Mouse (Mus musculus) granulocyte monocyte progenitor cell, adult 5-6 weeks (primary cell): Measurements from ENCODE around the gene Klc1. TPM values are rescaled to one million over a fixed set of nuclear protein-coding genes. Genes with fewer than 3 reads are reported as not detected.

Experiments used
- ATAC-seq: replicated peaks from 2 replicates; pipeline ENCODE4 v1.8.0; 2016; ENCODE audit warnings: mild to moderate bottlenecking, moderate TSS enrichment, inconsistent platforms; ENCODE audit not compliant: poor library complexity, severe bottlenecking
- total RNA-seq, 2 experiments: library from RNA; stranded (forward) in 1 of 2; stranded (reverse) in 1 of 2; fragments of 200-712, 200-1000 nt in 1 of 2; fragments of >200 nt in 1 of 2; fragmentation: Nextera tagmentation in 1 of 2; gene quantifications; 2 replicates each; pipeline ENCODE4 v1.2.3; 2014 to 2017

Gene Klc1
- total RNA-seq, 2 experiments from 2014 or later = 42.1 to 45.3 TPM

DNA sequence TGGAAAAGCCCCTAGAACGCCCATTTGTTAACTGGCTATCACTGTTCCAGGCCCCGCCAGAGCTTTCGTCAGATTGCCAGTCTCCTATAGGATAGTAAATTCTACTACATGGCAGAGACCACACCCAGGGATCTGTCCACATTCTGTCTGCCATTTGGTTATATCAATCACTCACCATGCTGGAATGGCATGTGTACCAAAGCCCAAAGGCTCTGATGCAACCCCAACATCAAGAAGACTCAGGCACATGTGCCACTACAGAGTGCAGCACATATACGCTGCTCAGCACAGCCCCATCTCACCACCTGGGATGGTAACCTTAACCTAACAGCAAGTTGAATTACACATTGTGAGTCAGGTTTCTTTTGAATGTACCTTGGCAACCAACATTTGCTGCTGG is 87.3 kb downstream of the Klc1 start:
- no peak for ATAC-seq

DNA sequence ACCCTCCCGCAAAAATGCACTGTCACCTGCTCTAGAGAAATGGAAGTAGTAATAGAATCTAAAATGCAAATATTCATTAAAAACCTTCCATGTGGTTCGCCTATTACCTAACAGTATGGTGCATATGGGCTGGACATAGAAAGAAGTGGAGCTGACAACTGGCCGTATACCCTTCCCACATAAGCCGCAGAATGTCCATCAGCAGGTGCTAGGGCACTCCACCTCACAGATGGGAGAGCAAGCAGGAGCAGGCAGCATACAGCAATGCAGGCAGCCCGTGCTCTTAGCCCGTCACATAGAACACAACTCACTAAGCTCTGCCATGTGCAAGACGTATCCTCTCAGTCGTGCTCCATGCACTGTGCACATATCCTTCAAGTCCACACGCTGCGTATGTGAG is 88.2 kb downstream of the Klc1 start:
- no peak for ATAC-seq

DNA sequence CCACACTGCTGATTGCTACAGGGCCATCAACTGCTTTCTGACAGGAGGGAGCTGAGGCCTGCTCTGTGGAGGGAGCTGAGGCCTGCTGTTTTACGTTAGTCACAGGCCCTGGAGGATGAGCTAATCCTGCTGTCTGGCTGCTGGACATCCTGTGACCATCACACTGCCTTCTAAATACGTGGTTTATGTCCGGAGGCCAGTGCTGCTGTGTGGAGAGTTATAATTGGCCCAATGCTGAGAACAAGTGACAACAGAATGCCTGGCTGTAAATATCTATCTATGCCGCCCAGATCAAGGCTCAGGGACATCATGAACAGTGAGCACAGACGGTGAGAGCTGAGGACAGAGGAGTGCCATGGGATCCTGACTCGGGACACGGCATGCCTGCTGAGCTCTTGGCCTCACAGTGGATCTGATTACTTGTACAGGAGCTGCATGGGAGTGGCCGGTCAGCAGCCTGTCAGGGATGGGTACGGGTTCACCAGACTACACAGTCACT is 89.7 kb downstream of the Klc1 start:
- no peak for ATAC-seq

DNA sequence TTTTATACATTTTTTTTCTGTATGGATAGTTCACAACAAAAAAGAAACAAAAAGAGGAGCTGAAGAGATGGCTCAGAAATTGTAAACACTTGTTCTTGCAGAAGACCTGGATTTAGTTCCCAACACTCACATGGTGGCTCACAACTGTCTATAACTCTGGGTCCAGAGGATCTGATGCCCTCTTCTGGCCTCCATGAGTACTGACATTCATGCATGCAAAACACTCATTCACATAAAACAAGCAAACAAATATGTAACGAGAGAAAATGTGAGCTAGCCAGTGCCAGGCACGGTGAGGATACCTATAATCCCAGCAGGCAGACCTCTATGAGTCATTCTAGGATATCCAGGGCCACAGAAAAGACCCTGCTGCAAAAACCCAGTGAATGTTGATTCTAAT is 92.6 kb downstream of the Klc1 start:
- no peak for ATAC-seq

DNA sequence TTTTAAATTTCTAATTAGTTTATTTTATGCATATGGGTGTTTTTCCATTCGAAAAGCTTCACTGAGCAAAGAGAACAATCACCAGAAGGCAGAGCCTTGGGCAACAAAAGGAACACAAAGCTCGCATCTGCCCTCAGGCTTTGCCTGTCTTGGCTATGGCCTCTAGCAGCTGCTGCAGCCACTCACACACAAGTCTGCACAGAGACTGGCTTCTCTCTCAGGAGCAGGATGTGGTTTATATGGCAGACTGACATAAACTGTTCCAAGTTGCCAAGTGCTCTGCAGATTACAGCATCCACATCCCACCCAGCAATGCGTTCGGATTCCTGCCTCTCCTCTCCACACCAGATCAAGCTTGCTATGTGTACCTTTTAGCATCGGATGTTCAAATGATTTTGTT is 93.1 kb downstream of the Klc1 start:
- no peak for ATAC-seq

DNA sequence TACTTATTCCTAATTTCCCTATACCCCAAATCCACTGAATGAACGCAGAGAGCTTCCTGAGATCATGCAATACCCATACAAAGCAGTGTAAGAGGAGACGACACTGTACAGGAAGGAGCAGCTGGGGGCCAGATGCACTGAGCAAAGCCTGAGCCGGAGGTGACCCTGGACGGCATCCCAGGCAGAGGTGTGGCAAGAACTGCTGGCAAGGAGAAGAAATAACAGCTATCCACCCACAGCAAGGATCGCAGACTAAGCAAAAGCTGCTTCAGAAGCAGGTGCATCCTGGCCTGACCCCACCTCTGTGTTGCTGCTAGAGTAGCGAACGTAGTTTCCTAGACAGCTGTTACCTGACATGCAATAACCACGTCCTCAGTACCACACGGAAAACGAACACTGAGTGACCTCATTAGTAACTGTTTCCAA is 94.4 kb downstream of the Klc1 start:
- peak; percentile 89 for ATAC-seq

DNA sequence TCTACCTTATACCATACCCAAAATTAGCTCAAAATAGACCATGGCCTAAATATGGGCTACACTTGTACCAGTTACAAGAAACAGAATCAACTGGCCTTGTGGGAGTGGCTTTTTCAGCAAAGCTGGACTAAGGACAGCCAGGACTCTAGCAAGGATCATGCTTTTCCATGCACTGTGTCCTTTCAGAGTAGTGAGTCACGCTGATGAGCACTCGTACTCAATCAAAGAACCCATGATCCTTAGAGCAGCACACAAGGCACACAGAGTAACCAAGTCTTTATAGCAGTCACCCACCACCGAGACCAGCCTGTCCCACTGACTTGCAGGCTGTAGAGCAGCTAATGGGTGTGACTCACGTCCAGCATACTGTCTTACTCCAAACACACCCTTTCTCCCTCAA is 94.9 kb downstream of the Klc1 start:
- no peak for ATAC-seq

DNA sequence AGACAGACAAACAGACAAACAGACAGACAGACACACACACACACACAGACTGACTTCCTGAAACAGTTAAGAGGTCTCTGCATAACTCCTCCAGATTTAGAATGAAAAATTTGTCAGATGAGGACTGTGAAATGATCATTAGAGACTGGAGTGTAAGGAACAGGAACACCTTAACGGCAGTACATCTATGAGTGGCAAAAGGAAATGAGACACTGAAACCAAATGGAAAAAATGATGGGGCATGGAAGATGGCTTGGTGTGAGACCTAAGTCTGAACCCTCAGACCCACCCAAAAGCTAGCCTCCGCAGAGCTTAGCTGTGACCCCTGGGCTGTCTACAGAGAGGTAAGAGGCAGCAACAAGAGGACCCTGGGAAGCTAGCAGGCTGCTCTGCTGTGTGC is 96.8 kb downstream of the Klc1 start:
- ATAC-seq = no peak

Other genes starting within 250 kb of the Klc1 start
- gene Eif5, start 220.8 kb upstream of the Klc1 start, total RNA-seq (2014; fragmentation: Nextera tagmentation) = 197 and 224 TPM in 2 replicates
- 290 and 339 TPM in 2 replicates for gene Eif5, start 220.8 kb upstream of the Klc1 start, total RNA-seq (2017)
- 55.8 and 61.7 TPM in 2 replicates for gene Mark3, start 184.3 kb upstream of the Klc1 start, total RNA-seq (2014; fragmentation: Nextera tagmentation)
- 61.3 and 71.8 TPM in 2 replicates for gene Mark3, start 184.3 kb upstream of the Klc1 start, total RNA-seq (2017)
- gene Ckb, start 86.5 kb upstream of the Klc1 start, total RNA-seq (2014; fragmentation: Nextera tagmentation) = 4.2 TPM in 1 of 2 replicates, not detected in the other
- gene Ckb, start 86.5 kb upstream of the Klc1 start, total RNA-seq (2017) = 0.57 and 1.4 TPM in 2 replicates
- gene Trmt61a, start 80.7 kb upstream of the Klc1 start, total RNA-seq (2014; fragmentation: Nextera tagmentation) = 18.6 and 21.9 TPM in 2 replicates
- 10.0 and 10.1 TPM in 2 replicates for gene Trmt61a, start 80.7 kb upstream of the Klc1 start, total RNA-seq (2017)
- 28.0 and 32.0 TPM in 2 replicates for gene Bag5, start 45.6 kb upstream of the Klc1 start, total RNA-seq (2014; fragmentation: Nextera tagmentation)
- gene Bag5, start 45.6 kb upstream of the Klc1 start, total RNA-seq (2017) = 33.3 and 41.2 TPM in 2 replicates
- 49.6 and 51.3 TPM in 2 replicates for gene Apopt1, start 45.6 kb upstream of the Klc1 start, total RNA-seq (2014; fragmentation: Nextera tagmentation)
- 57.2 and 60.9 TPM in 2 replicates for gene Apopt1, start 45.6 kb upstream of the Klc1 start, total RNA-seq (2017)
- gene Xrcc3, start 55.0 kb downstream of the Klc1 start, total RNA-seq (2014; fragmentation: Nextera tagmentation) = 16.7 and 31.1 TPM in 2 replicates
- gene Xrcc3, start 55.0 kb downstream of the Klc1 start, total RNA-seq (2017) = 6.8 and 8.6 TPM in 2 replicates
- gene Zfyve21, start 55.3 kb downstream of the Klc1 start, total RNA-seq (2014; fragmentation: Nextera tagmentation) = 14.0 and 19.5 TPM in 2 replicates
- 5.3 and 6.2 TPM in 2 replicates for gene Zfyve21, start 55.3 kb downstream of the Klc1 start, total RNA-seq (2017)
- gene Ppp1r13b, start 149.3 kb downstream of the Klc1 start, total RNA-seq (2014; fragmentation: Nextera tagmentation) = 11.2 and 11.4 TPM in 2 replicates
- 2.9 and 4.7 TPM in 2 replicates for gene Ppp1r13b, start 149.3 kb downstream of the Klc1 start, total RNA-seq (2017)
- gene Atp5mpl, start 208.1 kb downstream of the Klc1 start, total RNA-seq (2014; fragmentation: Nextera tagmentation) = 630 and 670 TPM in 2 replicates
- 410 and 442 TPM in 2 replicates for gene Atp5mpl, start 208.1 kb downstream of the Klc1 start, total RNA-seq (2017)
- gene Tdrd9, start 212.7 kb downstream of the Klc1 start, total RNA-seq (2014; fragmentation: Nextera tagmentation) = not detected in 2 replicates
- not detected in 2 replicates for gene Tdrd9, start 212.7 kb downstream of the Klc1 start, total RNA-seq (2017)
- not detected in 2 replicates for gene Rd3l, start 222.5 kb downstream of the Klc1 start, total RNA-seq (2014; fragmentation: Nextera tagmentation)
- not detected in 2 replicates for gene Rd3l, start 222.5 kb downstream of the Klc1 start, total RNA-seq (2017)